Mouse (Mus musculus) bone marrow, adult 2 months (tissue): ENCODE data around the gene Med21. TPM values are rescaled to one million over a fixed set of nuclear protein-coding genes. Genes with fewer than 3 reads are reported as not detected.
A peak's percentile ranks its signal among the peaks of the same experiment; 100 is the strongest.

Experiments
- H3K27ac ChIP-seq: fragments of 200-500 bp; 2 replicates; pipeline ENCODE4 v1.5.1; 2012; ENCODE audit warnings: low read depth, mild to moderate bottlenecking, control low read depth, inconsistent platforms, low read length; ENCODE audit not compliant: control insufficient read depth, poor library complexity, insufficient read depth
- H3K4me1 ChIP-seq: fragments of 200-500 bp; 2 replicates; pipeline ENCODE4 v1.6.1; 2011; ENCODE audit warnings: low read length; ENCODE audit not compliant: control insufficient read depth, insufficient read depth
- H3K4me3 ChIP-seq: fragments of 200-500 bp; replicated peaks from 2 replicates; pipeline ENCODE3; 2011; ENCODE audit warnings: mild to moderate bottlenecking, low read depth, low read length, control low read depth; ENCODE audit not compliant: control insufficient read depth
- CTCF ChIP-seq: fragments of 200-500 bp; IDR thresholded peaks from 2 replicates; pipeline ENCODE4 v1.5.1; 2011; ENCODE audit warnings: low read length, control low read depth; ENCODE audit not compliant: control insufficient read depth, insufficient read depth
- POLR2A ChIP-seq: fragments of 200-500 bp; IDR thresholded peaks from 2 replicates; pipeline ENCODE4 v1.6.1; 2011; ENCODE audit warnings: low read depth, mild to moderate bottlenecking, control low read depth, low read length, borderline replicate concordance; ENCODE audit not compliant: control insufficient read depth
- WGBS: fragments of 180-500 bp; shearing (Covaris S2); methylation state at CpG from one replicate; pipeline ENCODE4 v1.1.7; 2018; 5-methylcytosine and 5-hydroxymethylcytosine counted together
- polyA plus RNA-seq: library from polyadenylated mRNA; stranded (reverse); fragments of >200 nt; gene quantifications from 2 replicates; pipeline ENCODE4 v1.2.4, GENCODE M21; 2011; ENCODE audit warnings: low replicate concordance; ENCODE audit not compliant: missing spikeins, insufficient read depth, insufficient read length

The Med21 gene
- polyA plus RNA-seq, 1 experiment = 31.3 TPM

GRCm38 (mm10) chr6:146650013-146650412, 7.7 kb downstream of the Med21 start:
- H3K27ac ChIP-seq = no peak overlapping the region
- H3K4me1 ChIP-seq = no peaks in the 10 kb centered on the region
- no peak for TF ChIP-seq CTCF
- TF ChIP-seq POLR2A = no peak
- H3K4me3 ChIP-seq = no peak overlapping the region
- WGBS = 77% methylated on average over 2 of the region's 2 CpGs

DNA sequence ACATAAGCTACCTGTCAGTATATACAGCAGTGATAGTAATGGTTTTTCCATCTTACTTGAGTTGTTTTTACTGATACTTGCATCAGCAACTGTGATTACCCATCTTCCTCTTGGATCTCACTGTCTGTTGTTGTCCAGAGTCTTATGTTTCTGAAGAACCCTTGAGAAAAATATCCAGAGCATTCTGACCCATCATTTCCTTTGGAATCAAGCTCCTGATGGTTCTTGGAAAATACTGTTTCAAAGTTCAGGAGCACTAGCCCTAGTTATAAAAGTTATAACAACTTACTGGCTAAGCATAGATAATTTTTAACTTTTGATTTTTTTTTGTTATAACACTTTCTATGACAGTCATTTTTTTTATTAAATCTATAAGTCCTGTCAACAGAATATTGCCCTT, 9.1 kb downstream of the Med21 start:
- TF ChIP-seq POLR2A = no peak
- no peak for TF ChIP-seq CTCF
- Histone ChIP-seq H3K4me3 (no peak overlapping the region), H3K27ac (no peak overlapping the region), H3K4me1 (no peaks in the 10 kb centered on the region)

DNA sequence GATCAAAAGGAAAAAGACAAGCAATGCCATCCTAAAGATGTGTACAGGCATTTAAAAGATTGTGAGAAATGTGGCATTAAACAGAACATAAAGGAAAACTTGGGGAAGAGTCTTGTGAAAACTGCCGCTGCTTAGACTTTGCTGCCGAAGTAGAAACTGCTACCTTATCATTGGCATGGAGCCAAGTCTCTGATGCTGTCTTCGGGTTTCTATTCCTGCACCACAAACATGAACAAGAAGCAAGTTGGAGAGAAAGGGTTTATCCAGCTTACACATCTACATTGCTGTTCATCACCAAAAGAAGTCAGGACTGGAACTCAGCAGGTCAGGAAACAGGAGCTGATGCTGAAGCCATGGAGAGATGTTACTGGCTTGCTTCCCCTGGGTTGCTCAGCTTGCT, 10.8 kb downstream of the Med21 start:
- H3K27ac ChIP-seq = no peak overlapping the region
- H3K4me1 ChIP-seq = no peaks in the 10 kb centered on the region
- no peak overlapping the region for H3K4me3 ChIP-seq
- WGBS = 47% methylated on average over 3 of the region's 3 CpGs
- TF ChIP-seq POLR2A (no peak), CTCF (no peak)

DNA sequence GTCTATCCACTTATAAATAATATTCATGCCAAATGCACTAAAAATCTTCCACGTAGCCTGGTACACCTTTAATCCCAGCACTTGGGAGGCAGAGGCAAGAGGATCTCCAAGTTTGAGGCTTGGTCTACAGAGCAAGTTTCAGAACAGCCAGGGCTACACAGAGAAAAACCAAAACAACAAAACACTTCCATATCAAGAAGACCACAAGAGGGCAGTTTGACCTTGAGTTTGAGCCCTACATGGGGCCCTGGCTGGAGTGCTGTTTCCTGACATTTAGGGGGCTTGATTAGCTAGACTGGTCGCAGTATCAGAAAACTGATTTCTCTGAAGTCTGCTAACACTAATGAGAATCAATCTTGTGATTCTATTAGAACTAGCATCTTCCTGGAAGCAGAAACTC, 18.2 kb downstream of the Med21 start:
- Histone ChIP-seq H3K27ac (no peak overlapping the region), H3K4me1 (no peaks in the 10 kb centered on the region), H3K4me3 (no peak overlapping the region)
- whole genome bisulfite sequencing = 51% methylated on average over 2 of the region's 2 CpGs
- TF ChIP-seq CTCF (peak; percentile 15; the same call in 1 of the 2 replicates), POLR2A (no peak)

DNA sequence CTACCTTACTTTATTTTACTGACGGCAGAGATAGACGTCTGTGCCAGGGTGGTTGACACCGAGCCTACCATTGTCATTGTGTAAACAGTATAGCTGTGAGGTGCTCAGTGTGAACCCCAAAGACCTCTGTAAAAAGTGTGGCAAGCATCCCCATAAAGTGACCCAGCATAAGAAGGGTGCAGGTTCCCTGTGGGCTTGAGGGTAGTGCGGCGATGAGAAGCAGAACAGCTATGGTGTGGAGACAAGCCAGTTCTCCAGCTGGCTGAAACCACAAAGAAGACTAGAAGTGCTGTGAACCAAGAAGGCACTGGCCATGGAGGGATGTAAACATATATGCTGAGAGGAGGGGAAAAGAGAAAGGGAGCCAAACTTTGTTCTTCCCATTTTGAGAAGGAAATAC, 19.3 kb downstream of the Med21 start:
- Histone ChIP-seq H3K4me1 (no peaks in the 10 kb centered on the region), H3K27ac (no peak overlapping the region), H3K4me3 (no peak overlapping the region)
- 55% methylated on average over 5 of the region's 5 CpGs for WGBS
- TF ChIP-seq CTCF (no peak), POLR2A (no peak)

- H3K27ac ChIP-seq = no peak overlapping the region
- WGBS = 20% methylated on average over 5 of the region's 5 CpGs
- no peaks in the 10 kb centered on the region for H3K4me1 ChIP-seq
- H3K4me3 ChIP-seq = no peak overlapping the region
- TF ChIP-seq POLR2A (no peak), CTCF (peak; percentile 82)
Measured at GRCm38 (mm10) chr6:146662679-146663078, 20.3 kb downstream of the Med21 start.

DNA sequence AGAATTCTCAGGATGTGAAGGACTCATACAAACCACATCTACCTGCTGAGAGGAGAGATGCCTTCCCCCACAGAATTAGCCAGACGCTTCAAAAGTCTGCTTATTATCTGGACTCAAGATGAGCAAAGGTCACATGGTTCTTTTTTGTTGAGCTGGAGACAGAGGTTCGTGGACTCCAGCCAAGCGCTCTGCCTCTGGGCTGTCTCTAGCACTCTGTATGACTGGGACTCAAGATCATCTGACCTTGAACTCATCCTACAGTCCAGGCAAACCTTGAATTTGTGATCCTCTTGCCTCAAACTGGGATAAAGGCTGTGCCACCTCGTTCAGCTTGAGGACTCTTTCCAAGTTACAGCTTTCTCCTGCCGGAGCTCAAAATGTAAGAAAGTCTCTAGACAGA, 21.8 kb downstream of the Med21 start:
- TF ChIP-seq POLR2A = no peak
- no peak for TF ChIP-seq CTCF
- 75% methylated on average over 5 of the region's 5 CpGs for WGBS
- no peaks in the 10 kb centered on the region for H3K4me1 ChIP-seq

DNA sequence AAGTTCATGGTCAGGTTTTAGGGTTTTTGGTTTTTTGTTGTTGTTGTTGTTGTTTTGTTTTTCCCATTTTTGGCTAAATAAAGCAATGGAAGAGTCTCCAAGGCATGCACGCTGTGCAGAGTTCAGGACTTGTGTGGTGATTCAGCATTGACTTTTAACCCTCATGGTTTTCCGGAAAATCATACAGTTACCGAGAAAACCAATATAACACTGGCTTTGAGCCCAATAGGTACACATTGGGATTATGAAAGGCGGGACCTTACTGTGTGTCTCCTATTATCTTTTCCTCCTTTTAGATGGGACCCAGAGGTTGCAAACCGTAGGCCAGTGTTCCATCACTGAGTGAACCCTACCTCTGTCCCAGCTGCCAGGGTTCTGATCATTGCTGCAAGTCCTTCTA, 22.6 kb downstream of the Med21 start:
- TF ChIP-seq POLR2A = no peak
- no peak for TF ChIP-seq CTCF
- 90% methylated on average over 5 of the region's 5 CpGs for WGBS
- H3K27ac ChIP-seq = no peak overlapping the region
- no peaks in the 10 kb centered on the region for H3K4me1 ChIP-seq
- H3K4me3 ChIP-seq = no peak overlapping the region

More for the DNA sequence above, 21.8 kb downstream of the Med21 start:
- Histone ChIP-seq H3K27ac (no peak overlapping the region), H3K4me3 (no peak overlapping the region)

- H3K27ac ChIP-seq = no peak overlapping the region
- no peaks in the 10 kb centered on the region for H3K4me1 ChIP-seq
- 41% methylated on average over 2 of the region's 2 CpGs for WGBS
- H3K4me3 ChIP-seq = no peak overlapping the region
- TF ChIP-seq POLR2A (no peak), CTCF (no peak)
Measured at GRCm38 (mm10) chr6:146665408-146665807, 23.1 kb downstream of the Med21 start.
